Mouse (Mus musculus): ENCODE results near the gene Cntrob.

- TF ChIP-seq CTCF (IDR thresholded peaks at IDR 0.05; ENCODE audit: low read depth) (no peak), EP300 (IDR thresholded peaks at IDR 0.05; ENCODE audit: low read depth) (no peak)
These were observed 25.8 kb downstream of the Cntrob start for GRCm38 (mm10) chr11:69297799-69298198.

Data from liver, postnatal 0 days (tissue).